Mouse (Mus musculus): Measurements from ENCODE around the gene Nek5. TPM values are rescaled to one million over a fixed set of nuclear protein-coding genes. Genes with fewer than 3 reads are reported as not detected.

The Nek5 gene
- polyA plus RNA-seq (2015; fragmentation: Nextera tagmentation; extraction: Ambion mirVana) = 0.06 TPM in 1 of 2 replicates, not detected in the other

DNA sequence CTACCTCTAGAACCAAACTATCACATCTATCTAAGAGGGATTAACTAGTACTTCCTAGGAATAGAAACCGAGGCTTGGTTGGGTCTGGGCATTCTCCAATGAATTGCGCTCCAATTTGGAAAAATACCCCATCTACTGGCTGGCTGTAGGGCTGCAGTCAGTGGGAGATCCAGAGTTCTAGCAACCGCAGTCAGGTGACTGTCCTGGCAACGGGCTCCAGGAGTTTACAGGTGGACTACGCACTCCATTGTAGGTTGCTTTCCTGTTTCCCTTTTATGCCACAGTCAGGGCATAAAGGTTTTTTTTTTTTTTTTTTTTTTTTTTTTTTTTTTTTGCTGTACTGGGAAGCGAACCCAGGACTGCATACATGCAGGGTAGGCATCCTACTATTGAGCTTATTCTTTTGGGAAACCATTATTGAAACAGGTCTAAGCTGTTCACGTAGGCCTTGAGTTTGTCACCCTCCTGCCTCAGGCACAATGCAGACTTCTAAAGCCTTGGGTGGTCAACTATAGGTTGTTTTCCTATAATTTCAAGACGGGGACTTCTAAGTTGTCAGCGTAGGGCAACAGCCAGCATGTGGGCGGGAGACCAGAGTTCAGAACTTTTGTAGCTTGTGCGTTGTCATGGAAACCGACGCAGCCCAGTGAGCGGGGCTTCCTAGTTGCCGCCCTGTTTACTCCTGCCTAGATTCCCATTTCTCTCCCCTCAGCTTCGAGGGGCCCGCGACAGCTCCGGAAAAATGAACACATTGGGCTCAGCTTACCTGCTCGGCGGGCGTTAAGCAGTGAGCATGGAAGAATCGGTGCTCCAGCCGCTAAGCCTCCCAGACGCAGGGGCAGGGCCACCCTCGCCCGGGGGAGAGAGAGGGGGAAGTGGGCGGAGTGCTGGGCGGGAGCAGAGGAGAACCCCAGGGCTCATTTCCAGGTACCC is at the start of gene Nek5:
Nek5 (minus strand) TSS at position 834 of the 933 bp plus-strand sequence.
- Histone ChIP-seq H3K27me3 (no peaks in the 10 kb centered on the region), H3K4me2 (peak within 1 kb of the TSS; percentile 81), H3K4me1 (replicated peaks) (peaks cover 13% of the 10 kb centered on the region), H3K27ac (no peak within 1 kb of the TSS), H3K9me3 (replicated peaks) (no peaks in the 10 kb centered on the region), H3K4me3 (replicated peaks) (peak within 1 kb of the TSS; percentile 59), H3K9ac (peak within 1 kb of the TSS; percentile 52), H3K36me3 (peaks cover 6% of the 10 kb centered on the region; the same call in 1 of the 2 replicates)
- 2% methylated on average over 29 of the region's 29 CpGs for WGBS (ENCODE audit: insufficient replicate concordance)
- DNase-seq (peak; percentile 34), ATAC-seq (ENCODE audit: low read depth) (peak; percentile 77)

- ATAC-seq (ENCODE audit: low read depth) = no peak
Observed at GRCm38 (mm10) chr8:22169167-22169566, 44.3 kb upstream of the Nek5 start.

GRCm38 (mm10) chr8:22166080-22166603 is 41.3 kb upstream of the Nek5 start, which contains the start of gene Nek3:
Gene Nek3 (minus strand): TSS chr8:22166435.
- H3K27ac ChIP-seq = peak within 1 kb of the TSS; percentile 45; the same call in 1 of the 2 replicates
- peak within 1 kb of the TSS; percentile 70 for H3K9ac ChIP-seq
- DNase-seq (peak; percentile 81), ATAC-seq (ENCODE audit: low read depth) (peak; percentile 98)
- peaks cover 35% of the 10 kb centered on the region for H3K36me3 ChIP-seq
- peak within 1 kb of the TSS; percentile 75 for H3K4me2 ChIP-seq
- H3K4me1 ChIP-seq (replicated peaks) = peaks cover 17% of the 10 kb centered on the region
- no peaks in the 10 kb centered on the region for H3K27me3 ChIP-seq
- WGBS (ENCODE audit: insufficient replicate concordance) = 0% methylated on average over 42 of the region's 43 CpGs
- H3K4me3 ChIP-seq (replicated peaks) = peak within 1 kb of the TSS; percentile 71
- H3K9me3 ChIP-seq (replicated peaks) = no peaks in the 10 kb centered on the region

More at GRCm38 (mm10) chr8:22169167-22169566, 44.3 kb upstream of the Nek5 start:
- H3K4me2 ChIP-seq = no peak overlapping the region
- H3K4me3 ChIP-seq (replicated peaks) = no peak overlapping the region
- no peak overlapping the region for H3K9ac ChIP-seq
- WGBS (ENCODE audit: insufficient replicate concordance) = 85% methylated on average over 5 of the region's 5 CpGs
- H3K9me3 ChIP-seq (replicated peaks) = no peaks in the 10 kb centered on the region
- no peaks in the 10 kb centered on the region for H3K27me3 ChIP-seq
- H3K27ac ChIP-seq = no peak overlapping the region
- no peak for DNase-seq
- peaks cover 45% of the 10 kb centered on the region for H3K36me3 ChIP-seq
- peaks cover 17% of the 10 kb centered on the region for H3K4me1 ChIP-seq (replicated peaks)

DNA sequence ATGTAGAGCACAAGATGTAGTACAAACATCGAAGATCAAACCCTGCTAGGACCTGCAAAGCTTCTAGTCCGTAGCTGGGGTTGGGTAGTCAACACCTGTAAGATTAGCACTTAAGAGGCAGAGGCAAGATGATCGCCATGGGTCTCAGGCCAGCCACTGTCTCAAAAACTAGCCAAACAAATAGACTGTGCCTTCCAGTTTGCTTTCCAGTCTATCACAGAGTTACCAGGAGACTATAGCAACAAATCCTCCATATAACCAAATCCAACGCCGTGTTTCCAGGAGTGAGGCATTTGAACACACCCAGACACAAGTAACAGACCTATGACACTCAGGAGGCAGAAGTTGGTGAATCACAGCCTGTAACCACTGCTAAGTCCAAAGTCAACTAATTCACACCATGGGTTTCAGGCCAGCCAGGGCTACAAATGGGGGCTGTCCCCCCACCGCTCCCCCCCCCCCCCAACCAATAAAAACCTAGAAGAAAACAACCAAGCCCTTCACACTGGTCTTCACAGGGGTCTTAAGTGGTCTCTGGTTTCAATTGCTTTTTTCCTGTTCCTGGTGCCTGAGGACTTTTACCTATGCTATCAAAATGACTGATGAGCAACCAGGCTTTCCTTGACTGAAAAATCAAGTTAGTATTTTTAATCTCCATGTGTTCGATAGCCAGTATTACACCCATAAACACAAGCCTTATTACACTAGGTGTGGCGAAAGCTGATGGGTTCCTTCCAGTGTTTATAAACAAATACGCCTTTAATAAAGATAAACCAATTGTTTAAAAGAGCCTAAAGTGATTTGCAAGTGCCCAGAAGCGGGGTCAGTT is 40.6 kb upstream of the Nek5 start:
- 44% methylated on average over 10 of the region's 10 CpGs for WGBS (ENCODE audit: insufficient replicate concordance)
- peak overlapping the region; percentile 45; the same call in 1 of the 2 replicates for H3K27ac ChIP-seq
- peak; percentile 35 for ATAC-seq (ENCODE audit: low read depth)

GRCm38 (mm10) chr8:22164431-22164830 is 39.6 kb upstream of the Nek5 start:
- ATAC-seq (ENCODE audit: low read depth) (no peak), DNase-seq (no peak)
- Histone ChIP-seq H3K4me1 (replicated peaks) (peaks cover 17% of the 10 kb centered on the region), H3K27ac (no peak overlapping the region), H3K9me3 (replicated peaks) (no peaks in the 10 kb centered on the region), H3K27me3 (no peaks in the 10 kb centered on the region), H3K4me2 (no peak overlapping the region), H3K4me3 (replicated peaks) (no peak overlapping the region), H3K36me3 (peaks cover 19% of the 10 kb centered on the region), H3K9ac (no peak overlapping the region)
- WGBS (ENCODE audit: insufficient replicate concordance) = 81% methylated on average over 10 of the region's 10 CpGs

More for the DNA sequence above, 40.6 kb upstream of the Nek5 start:
- Histone ChIP-seq H3K4me3 (replicated peaks) (peak overlapping the region; percentile 71), H3K36me3 (peaks cover 29% of the 10 kb centered on the region), H3K9ac (peak overlapping the region; percentile 70), H3K27me3 (no peaks in the 10 kb centered on the region), H3K4me1 (replicated peaks) (peaks cover 17% of the 10 kb centered on the region), H3K9me3 (replicated peaks) (no peaks in the 10 kb centered on the region), H3K4me2 (peak overlapping the region; percentile 75)
- DNase-seq = no peak

- no peaks in the 10 kb centered on the region for H3K9me3 ChIP-seq (replicated peaks)
- no peak overlapping the region for H3K9ac ChIP-seq
- no peaks in the 10 kb centered on the region for H3K36me3 ChIP-seq
- H3K27ac ChIP-seq = no peak overlapping the region
- peaks cover 17% of the 10 kb centered on the region for H3K4me1 ChIP-seq (replicated peaks)
- H3K4me3 ChIP-seq (replicated peaks) = no peak overlapping the region
- no peak overlapping the region for H3K4me2 ChIP-seq
- 76% methylated on average over 8 of the region's 8 CpGs for WGBS (ENCODE audit: insufficient replicate concordance)
- DNase-seq (no peak), ATAC-seq (ENCODE audit: low read depth) (no peak)
- no peaks in the 10 kb centered on the region for H3K27me3 ChIP-seq
Observed at GRCm38 (mm10) chr8:22162206-22162605, 37.4 kb upstream of the Nek5 start.

- DNase-seq (no peak), ATAC-seq (ENCODE audit: low read depth) (no peak)
- H3K27ac ChIP-seq = no peak overlapping the region
- WGBS (ENCODE audit: insufficient replicate concordance) = 74% methylated on average over 3 of the region's 3 CpGs
- no peaks in the 10 kb centered on the region; the same call in 1 of the 2 replicates for H3K4me1 ChIP-seq (replicated peaks)
- no peak overlapping the region for H3K4me3 ChIP-seq (replicated peaks)
- no peak overlapping the region for H3K9ac ChIP-seq
- no peaks in the 10 kb centered on the region for H3K27me3 ChIP-seq
- H3K4me2 ChIP-seq = no peak overlapping the region
- no peaks in the 10 kb centered on the region for H3K36me3 ChIP-seq
- H3K9me3 ChIP-seq (replicated peaks) = no peaks in the 10 kb centered on the region
Observed at GRCm38 (mm10) chr8:22150345-22150663, 25.5 kb upstream of the Nek5 start.

- no peak overlapping the region for H3K9ac ChIP-seq
- 85% methylated on average over 11 of the region's 11 CpGs for WGBS (ENCODE audit: insufficient replicate concordance)
- H3K4me3 ChIP-seq (replicated peaks) = no peak overlapping the region
- no peak overlapping the region for H3K4me2 ChIP-seq
- no peaks in the 10 kb centered on the region for H3K9me3 ChIP-seq (replicated peaks)
- no peak overlapping the region for H3K27ac ChIP-seq
- peaks cover 2% of the 10 kb centered on the region; the same call in 1 of the 2 replicates for H3K4me1 ChIP-seq (replicated peaks)
- no peaks in the 10 kb centered on the region for H3K27me3 ChIP-seq
- no peak for ATAC-seq (ENCODE audit: low read depth)
- no peak for DNase-seq
- H3K36me3 ChIP-seq = no peaks in the 10 kb centered on the region
Observed at GRCm38 (mm10) chr8:22149643-22150344, 24.9 kb upstream of the Nek5 start.

- 81% methylated on average over 7 of the region's 7 CpGs for WGBS (ENCODE audit: insufficient replicate concordance)
- Histone ChIP-seq H3K4me1 (replicated peaks) (peaks cover 16% of the 10 kb centered on the region), H3K27ac (no peak overlapping the region), H3K4me2 (no peak overlapping the region), H3K36me3 (no peaks in the 10 kb centered on the region), H3K9ac (no peak overlapping the region), H3K27me3 (no peaks in the 10 kb centered on the region), H3K9me3 (replicated peaks) (no peaks in the 10 kb centered on the region), H3K4me3 (replicated peaks) (no peak overlapping the region)
- no peak for ATAC-seq (ENCODE audit: low read depth)
- no peak for DNase-seq
Observed at GRCm38 (mm10) chr8:22148367-22148740, 23.5 kb upstream of the Nek5 start.

DNA sequence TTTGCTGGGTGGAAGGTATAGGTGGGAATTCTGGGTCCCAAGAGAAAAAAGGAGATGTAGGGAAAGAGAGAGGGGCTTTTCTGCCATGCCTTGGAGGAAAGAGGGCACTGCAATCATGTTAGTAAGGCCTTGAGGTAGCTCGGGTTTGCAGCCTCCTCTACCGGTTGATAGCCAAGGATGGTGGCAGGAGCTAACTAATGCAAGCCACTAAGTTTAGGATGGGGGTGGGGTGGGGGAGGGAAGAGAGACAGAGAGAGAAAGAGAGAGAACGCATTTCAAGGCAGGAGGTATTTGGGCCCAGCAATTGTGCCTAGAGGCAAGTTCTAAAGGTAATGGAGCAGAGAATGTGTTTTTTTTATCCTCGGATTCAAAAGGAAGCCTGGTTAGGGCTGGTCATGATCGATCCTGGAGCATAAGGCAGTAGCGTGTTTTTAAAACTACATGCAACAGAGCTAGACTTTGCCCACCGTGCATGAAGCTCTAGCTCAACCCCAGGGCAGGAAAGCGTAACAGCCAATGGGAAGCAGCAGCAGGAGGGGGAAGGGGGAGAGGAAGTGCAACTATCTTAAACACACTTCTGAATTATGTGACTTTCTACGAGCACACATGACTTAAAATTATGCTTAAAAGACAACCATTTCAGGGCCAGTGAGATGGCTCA is 23.0 kb upstream of the Nek5 start:
- Histone ChIP-seq H3K36me3 (no peaks in the 10 kb centered on the region), H3K27me3 (no peaks in the 10 kb centered on the region), H3K9ac (no peak overlapping the region), H3K4me1 (replicated peaks) (peaks cover 18% of the 10 kb centered on the region), H3K4me3 (replicated peaks) (no peak overlapping the region), H3K27ac (no peak overlapping the region), H3K9me3 (replicated peaks) (no peaks in the 10 kb centered on the region), H3K4me2 (no peak overlapping the region)
- no peak for DNase-seq
- no peak for ATAC-seq (ENCODE audit: low read depth)
- WGBS (ENCODE audit: insufficient replicate concordance) = 69% methylated on average over 9 of the region's 9 CpGs
